Mouse (Mus musculus) C2C12 (cell line): ENCODE measurements at regions not wholly inside any gene's neighbourhood (a gene's known extent, or its start where the extent isn't known, plus 50 kb on each side); places are given as distances from the start of the nearest gene placed in this dataset.

ENCODE experiments used
- CEBPB ChIP-seq: IDR thresholded peaks from one replicate; pipeline ENCODE4 v1.6.1; 2011; ENCODE audit warnings: low read depth, mild to moderate bottlenecking, control low read depth, moderate library complexity
- CTCF ChIP-seq: IDR thresholded peaks from one replicate; pipeline ENCODE4 v1.5.1; 2011; ENCODE audit not compliant: control insufficient read depth, insufficient read depth, insufficient read length
- FOSL1 ChIP-seq: IDR thresholded peaks from one replicate; pipeline ENCODE4 v1.8.0; 2011; ENCODE audit warnings: mild to moderate bottlenecking, low read length; ENCODE audit not compliant: poor library complexity, insufficient read depth, severe bottlenecking
- MYOG ChIP-seq: IDR thresholded peaks from one replicate; pipeline ENCODE4 v1.6.1; 2011; ENCODE audit not compliant: control insufficient read depth, insufficient read length; ENCODE audit errors: extremely low read depth
- USF1 ChIP-seq: IDR thresholded peaks from one replicate; pipeline ENCODE4 v1.6.1; 2011; ENCODE audit warnings: low read depth, mild to moderate bottlenecking, control low read depth, moderate library complexity

GRCm38 (mm10) chr4:55648376-55648775 lies 116.1 kb upstream of the Klf4 start:
- TF ChIP-seq CTCF (no peak), USF1 (no peak), CEBPB (no peak), MYOG (no peak), FOSL1 (no peak)
